Mouse (Mus musculus) embryonic facial prominence, embryonic 13.5 days (tissue): ENCODE results near the gene Uso1. TPM values are rescaled to one million over a fixed set of nuclear protein-coding genes. Genes with fewer than 3 reads are reported as not detected.
"Not testable (repeated sequence)": the region's sequence is repeated elsewhere in the genome, so short reads cannot be mapped to it uniquely, and the experiment has no call there.

ENCODE experiments used
- ATAC-seq: fragments of 200-750 bp; cut with Nextera tagmentation; 2 replicates; pipeline ENCODE4 v1.8.0; 2017; ENCODE audit warnings: low read depth; ENCODE audit not compliant: insufficient number of reproducible peaks, insufficient read depth, low FRiP score, low TSS enrichment
- H3K27ac ChIP-seq: fragments of 300-500 bp; sonication (generic); 2 replicates; pipeline ENCODE4 v1.5.1; 2015; ENCODE audit warnings: moderate library complexity, mild to moderate bottlenecking, inconsistent platforms
- H3K27me3 ChIP-seq: fragments of 300-500 bp; sonication (generic); 2 replicates; pipeline ENCODE4 v1.6.1; 2015; ENCODE audit warnings: mild to moderate bottlenecking, inconsistent platforms
- H3K36me3 ChIP-seq: fragments of 300-500 bp; sonication (generic); 2 replicates; pipeline ENCODE4 v1.6.1; 2015; ENCODE audit warnings: mild to moderate bottlenecking, inconsistent platforms
- H3K4me1 ChIP-seq: fragments of 300-500 bp; sonication (generic); 2 replicates; pipeline ENCODE4 v1.6.1; 2015; ENCODE audit warnings: inconsistent platforms
- H3K4me2 ChIP-seq: fragments of 300-500 bp; sonication (generic); 2 replicates; pipeline ENCODE4 v1.6.1; 2015; ENCODE audit warnings: moderate library complexity, mild to moderate bottlenecking, inconsistent platforms
- H3K4me3 ChIP-seq: fragments of 300-500 bp; sonication (generic); 2 replicates; pipeline ENCODE4 v1.5.1; 2015; ENCODE audit warnings: mild to moderate bottlenecking, inconsistent platforms
- H3K9ac ChIP-seq: fragments of 300-500 bp; sonication (generic); 2 replicates; pipeline ENCODE4 v1.6.1; 2015; ENCODE audit warnings: mild to moderate bottlenecking, inconsistent platforms
- H3K9me3 ChIP-seq: fragments of 300-500 bp; sonication (generic); 2 replicates; pipeline ENCODE4 v1.6.1; 2016; ENCODE audit warnings: inconsistent platforms
- WGBS: fragments of 180-500 bp; shearing (Covaris S2); methylation state at CpG from one replicate; pipeline ENCODE4 v1.1.7; 2015; ENCODE audit warnings: mixed read lengths; 5-methylcytosine and 5-hydroxymethylcytosine counted together
- polyA plus RNA-seq: library from polyadenylated mRNA; unstranded; fragments of >200 nt; fragmentation: Nextera tagmentation; extraction: Ambion mirVana; gene quantifications from 2 replicates; pipeline ENCODE4 v1.2.1, GENCODE M21; 2015

Gene Uso1
- polyA plus RNA-seq, 1 experiment from 2014 or later = 45.4 TPM

DNA sequence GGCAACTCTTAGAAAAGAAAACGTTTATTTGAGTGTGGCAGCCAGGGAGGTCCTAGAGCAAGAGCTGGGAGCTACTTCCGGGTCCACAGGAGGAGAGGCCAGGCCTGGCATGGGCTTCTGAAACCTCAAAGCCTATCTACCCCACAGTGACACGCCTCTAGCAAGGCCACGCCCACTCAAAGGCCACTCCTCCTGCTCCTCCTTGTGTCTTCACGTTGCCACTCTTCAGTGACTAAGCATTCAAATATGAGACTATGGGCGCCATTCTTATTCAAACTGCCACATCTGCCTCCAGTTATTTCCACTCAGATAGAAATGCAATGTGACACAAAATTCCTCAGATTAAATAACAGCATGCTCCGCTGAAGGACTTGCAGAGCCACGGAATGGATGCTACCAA, 9.2 kb upstream of the Uso1 start:
- ATAC-seq = peak; percentile 69; the same call in 1 of the 2 replicates
- peak overlapping the region; percentile 36 for H3K4me2 ChIP-seq

GRCm38 (mm10) chr5:92129321-92129768, 8.4 kb upstream of the Uso1 start:
- Histone ChIP-seq H3K27ac (peak overlapping the region; percentile 83; the same call in 1 of the 2 replicates), H3K9ac (no peak overlapping the region), H3K9me3 (no peaks in the 10 kb centered on the region), H3K4me3 (no peak overlapping the region), H3K4me2 (no peak overlapping the region), H3K4me1 (peaks cover 32% of the 10 kb centered on the region), H3K36me3 (peaks cover 9% of the 10 kb centered on the region; the same call in 1 of the 2 replicates), H3K27me3 (no peaks in the 10 kb centered on the region)
- ATAC-seq = no peak
- 92% methylated on average over 1 of the region's 1 CpGs for WGBS

More for the DNA sequence above, 9.2 kb upstream of the Uso1 start:
- Histone ChIP-seq H3K36me3 (peaks cover 9% of the 10 kb centered on the region; the same call in 1 of the 2 replicates), H3K4me1 (peaks cover 32% of the 10 kb centered on the region), H3K4me3 (no peak overlapping the region), H3K27me3 (no peaks in the 10 kb centered on the region), H3K9ac (no peak overlapping the region), H3K27ac (peak overlapping the region; percentile 83), H3K9me3 (no peaks in the 10 kb centered on the region)
- 9% methylated on average over 8 of the region's 8 CpGs for WGBS

DNA sequence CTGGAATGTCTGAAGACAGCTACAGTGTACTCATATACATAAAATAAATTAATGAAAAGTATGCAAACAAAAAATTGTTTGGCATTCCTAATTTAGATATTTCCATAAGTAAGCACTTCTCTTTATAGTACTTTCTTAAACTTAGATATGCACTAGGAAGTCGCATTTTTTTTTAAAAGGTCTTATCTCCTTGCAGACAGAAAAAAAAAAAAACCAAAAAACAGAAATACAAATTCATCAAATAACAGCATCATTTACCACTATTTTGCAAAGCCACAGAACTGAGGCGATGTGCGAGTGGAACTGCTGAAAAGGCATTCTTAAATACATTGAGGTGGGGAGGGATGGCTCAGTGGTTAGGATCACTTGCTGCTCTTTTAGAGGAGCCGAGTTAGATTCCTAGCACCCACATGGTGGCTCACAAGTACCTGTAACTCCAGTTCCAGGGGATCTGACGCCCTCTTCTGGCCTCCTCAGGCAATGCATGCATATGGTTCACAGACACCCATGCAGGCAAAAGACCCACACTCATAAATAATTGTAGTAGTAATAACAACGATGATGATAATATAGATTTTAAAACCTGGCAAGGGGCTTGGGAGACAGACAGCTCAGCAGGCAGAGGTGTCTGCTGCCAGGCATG, 7.6 kb upstream of the Uso1 start:
- H3K9ac ChIP-seq = no peak overlapping the region
- peaks cover 32% of the 10 kb centered on the region for H3K4me1 ChIP-seq
- no peak overlapping the region for H3K4me2 ChIP-seq
- H3K27me3 ChIP-seq = no peaks in the 10 kb centered on the region
- H3K27ac ChIP-seq = no peak overlapping the region
- H3K4me3 ChIP-seq = no peak overlapping the region
- 89% methylated on average over 6 of the region's 6 CpGs for WGBS
- H3K36me3 ChIP-seq = 0 out of 2 replicates have a peak, but pooled peaks cover 6% of the 10 kb centered on the region
- ATAC-seq = no peak
- no peaks in the 10 kb centered on the region for H3K9me3 ChIP-seq

DNA sequence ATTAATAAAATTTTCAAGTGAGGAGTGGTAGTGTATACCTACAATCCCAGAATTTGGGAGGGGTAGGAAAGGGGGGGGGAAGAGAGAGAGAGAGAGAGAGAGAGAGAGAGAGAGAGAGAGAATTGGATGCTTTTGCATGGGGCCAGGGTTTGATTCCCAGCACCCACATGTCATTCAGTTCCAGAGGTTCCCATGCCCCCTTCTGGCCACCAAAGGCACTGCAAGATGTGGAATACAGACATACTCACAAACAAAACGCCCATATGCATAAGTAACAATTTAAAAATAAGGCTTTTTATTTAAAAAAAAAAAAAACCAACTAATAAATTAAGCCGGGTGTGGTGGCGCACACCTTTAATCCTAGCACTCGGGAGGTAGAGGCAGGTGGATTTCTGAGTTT, 5.6 kb upstream of the Uso1 start:
- Histone ChIP-seq H3K9me3 (no peaks in the 10 kb centered on the region), H3K27me3 (no peaks in the 10 kb centered on the region), H3K4me1 (peaks cover 34% of the 10 kb centered on the region), H3K4me3 (no peak overlapping the region), H3K27ac (no peak overlapping the region), H3K9ac (no peak overlapping the region), H3K4me2 (no peak overlapping the region), H3K36me3 (0 out of 2 replicates have a peak, but pooled peaks cover 6% of the 10 kb centered on the region)
- no peak for ATAC-seq
- WGBS = 93% methylated on average over 4 of the region's 4 CpGs

GRCm38 (mm10) chr5:92133006-92133405, 4.7 kb upstream of the Uso1 start:
- H3K27me3 ChIP-seq, H3K27ac ChIP-seq, H3K4me2 ChIP-seq, ATAC-seq, H3K9me3 ChIP-seq, H3K36me3 ChIP-seq, H3K9ac ChIP-seq, H3K4me3 ChIP-seq: not testable (repeated sequence)
- WGBS = 70% methylated on average over 4 of the region's 4 CpGs
- peaks cover 25% of the 10 kb centered on the region for H3K4me1 ChIP-seq

DNA sequence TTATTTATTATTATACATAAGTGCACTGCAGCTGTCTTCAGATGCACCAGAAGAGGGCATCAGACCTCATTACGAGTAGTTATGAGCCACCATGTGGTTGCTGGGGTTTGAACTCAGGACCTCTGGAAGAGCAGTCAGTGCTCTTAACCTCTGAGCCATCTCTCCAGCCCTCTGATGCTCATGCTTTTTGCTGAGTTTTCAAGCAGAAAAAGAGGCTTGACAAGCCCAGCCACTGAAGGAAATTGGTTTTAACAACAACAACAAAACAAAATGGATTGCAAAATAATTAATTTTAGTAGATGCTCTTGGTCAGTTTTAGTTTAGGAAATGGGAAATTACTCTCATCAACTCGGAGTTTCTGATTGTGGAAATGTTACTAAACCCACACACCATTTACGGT, 2.8 kb upstream of the Uso1 start:
- WGBS = 74% methylated on average over 3 of the region's 3 CpGs

GRCm38 (mm10) chr5:92136536-92137238, 1.1 kb upstream of the Uso1 start:
- no peak overlapping the region for H3K27ac ChIP-seq
- H3K27me3 ChIP-seq = no peaks in the 10 kb centered on the region
- no peak for ATAC-seq
- peaks cover 24% of the 10 kb centered on the region for H3K4me1 ChIP-seq
- 0 out of 2 replicates have a peak, but pooled peaks cover under 1% of the 10 kb centered on the region for H3K36me3 ChIP-seq
- H3K4me3 ChIP-seq = peak overlapping the region; percentile 88
- H3K9ac ChIP-seq = peak overlapping the region; percentile 61
- 67% methylated on average over 9 of the region's 9 CpGs for WGBS
- H3K9me3 ChIP-seq = no peaks in the 10 kb centered on the region
- H3K4me2 ChIP-seq = peak overlapping the region; percentile 77

More for the DNA sequence above, 2.8 kb upstream of the Uso1 start:
- no peaks in the 10 kb centered on the region for H3K9me3 ChIP-seq
- 0 out of 2 replicates have a peak, but pooled peaks cover 6% of the 10 kb centered on the region for H3K36me3 ChIP-seq
- no peak overlapping the region for H3K27ac ChIP-seq
- H3K4me1 ChIP-seq = peaks cover 22% of the 10 kb centered on the region
- no peaks in the 10 kb centered on the region for H3K27me3 ChIP-seq
- no peak overlapping the region for H3K9ac ChIP-seq
- no peak overlapping the region for H3K4me2 ChIP-seq
- H3K4me3 ChIP-seq = no peak overlapping the region
- no peak for ATAC-seq

DNA sequence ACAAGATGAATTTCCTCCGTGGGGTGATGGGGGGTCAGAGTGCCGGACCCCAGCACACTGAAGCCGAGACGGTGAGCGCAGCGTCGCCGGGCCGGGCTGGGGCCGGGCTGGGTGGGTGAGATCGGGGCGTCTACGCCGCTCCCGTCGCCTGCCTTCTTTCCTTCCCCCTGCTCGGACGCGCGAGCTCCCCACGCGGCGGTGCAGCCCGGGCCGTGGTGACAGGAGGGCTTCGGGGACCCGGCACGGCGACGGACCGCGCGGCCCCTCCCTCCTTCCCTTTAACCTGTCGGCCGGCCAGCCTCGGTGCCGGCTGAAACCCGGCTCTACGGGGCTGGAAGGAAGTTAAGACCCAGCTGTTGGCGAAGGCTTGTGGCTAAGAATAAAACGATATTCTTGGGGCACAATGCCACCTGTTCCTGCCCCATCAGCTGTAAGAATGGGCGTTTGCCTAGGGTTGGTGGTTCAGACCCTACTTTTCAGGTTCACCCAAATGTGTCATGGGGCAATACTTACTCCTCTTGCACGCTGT, 419 bp downstream of the Uso1 start:
- Histone ChIP-seq H3K27me3 (no peaks in the 10 kb centered on the region), H3K4me1 (peaks cover 35% of the 10 kb centered on the region), H3K27ac (peak overlapping the region; percentile 62), H3K9me3 (no peaks in the 10 kb centered on the region), H3K9ac (peak overlapping the region; percentile 91), H3K4me3 (peak overlapping the region; percentile 88), H3K36me3 (no peaks in the 10 kb centered on the region), H3K4me2 (peak overlapping the region; percentile 77)
- WGBS = under 1% methylated on average over 28 of the region's 43 CpGs
- peak; percentile 75 for ATAC-seq

GRCm38 (mm10) chr5:92139191-92139590, 1.5 kb downstream of the Uso1 start:
- Histone ChIP-seq H3K9me3 (no peaks in the 10 kb centered on the region), H3K4me1 (peaks cover 35% of the 10 kb centered on the region), H3K27me3 (no peaks in the 10 kb centered on the region), H3K9ac (peak overlapping the region; percentile 91), H3K27ac (no peak overlapping the region), H3K4me2 (peak overlapping the region; percentile 77), H3K36me3 (no peaks in the 10 kb centered on the region), H3K4me3 (peak overlapping the region; percentile 88)
- ATAC-seq = no peak
- WGBS = 5% methylated on average over 1 of the region's 1 CpGs

- H3K9ac ChIP-seq = no peak overlapping the region
- H3K36me3 ChIP-seq = 0 out of 2 replicates have a peak, but pooled peaks cover 2% of the 10 kb centered on the region
- no peak overlapping the region for H3K4me3 ChIP-seq
These were observed 4.0 kb downstream of the Uso1 start for GRCm38 (mm10) chr5:92141696-92142095.

GRCm38 (mm10) chr5:92142481-92142880, 4.7 kb downstream of the Uso1 start:
- Histone ChIP-seq H3K9me3 (no peaks in the 10 kb centered on the region), H3K9ac (no peak overlapping the region), H3K27me3 (no peaks in the 10 kb centered on the region), H3K27ac (no peak overlapping the region), H3K4me1 (peaks cover 26% of the 10 kb centered on the region), H3K4me2 (no peak overlapping the region), H3K4me3 (no peak overlapping the region), H3K36me3 (0 out of 2 replicates have a peak, but pooled peaks cover 2% of the 10 kb centered on the region)
- WGBS = 90% methylated on average over 3 of the region's 3 CpGs
- ATAC-seq = no peak

More at GRCm38 (mm10) chr5:92141696-92142095, 4.0 kb downstream of the Uso1 start:
- 59% methylated on average over 5 of the region's 5 CpGs for WGBS
- no peak overlapping the region for H3K27ac ChIP-seq
- no peaks in the 10 kb centered on the region for H3K27me3 ChIP-seq
- peaks cover 29% of the 10 kb centered on the region for H3K4me1 ChIP-seq
- ATAC-seq = no peak
- no peaks in the 10 kb centered on the region for H3K9me3 ChIP-seq
- no peak overlapping the region for H3K4me2 ChIP-seq
